25 mouse cellular contexts compared by ENCODE assay signal in genomic region chr11:31688956-31689355, GRCm38 (mm10). TPM values are rescaled to one million over a fixed set of nuclear protein-coding genes. Genes with fewer than 3 reads are reported as not detected.
A peak's percentile ranks its signal among the peaks of the same experiment; 100 is the strongest.
DNase-seq lines count a peak whose midpoint lies in the region; ATAC-seq lines count a peak whose summit lies in the region.
"Had no signal": no experiment of that assay in that cellular context is flagged by ENCODE, and none has a peak within 500 bp of the region (broad histone marks: within the 10 kb centered on the region; RNA-seq: fewer than 3 reads in every experiment).

No protein-coding gene starts in this region.

- H3K4me2 ChIP-seq in hindbrain, embryonic 13.5 days, result no peak overlapping the region
- no peak overlapping the region for H3K4me2 ChIP-seq in hindbrain, embryonic 12.5 days (replicated peaks)
- H3K4me2 ChIP-seq: limb, embryonic 12.5 days; liver, embryonic 15.5 days; lung, embryonic 14.5 days had no signal

- H3K36me3 ChIP-seq in hindbrain, embryonic 13.5 days, result no peaks in the 10 kb centered on the region
- H3K36me3 ChIP-seq in hindbrain, embryonic 12.5 days, result no peaks in the 10 kb centered on the region
- H3K36me3 ChIP-seq in embryonic facial prominence, embryonic 10.5 days (replicated peaks), result no peaks in the 10 kb centered on the region
- H3K36me3 ChIP-seq: limb, embryonic 12.5 days; liver, embryonic 15.5 days had no signal

- H3K27me3 ChIP-seq in hindbrain, embryonic 13.5 days, result no peaks in the 10 kb centered on the region
- no peaks in the 10 kb centered on the region for H3K27me3 ChIP-seq in hindbrain, embryonic 12.5 days
- no peaks in the 10 kb centered on the region for H3K27me3 ChIP-seq in embryonic facial prominence, embryonic 10.5 days (replicated peaks; ENCODE audit: low read depth, poor library complexity, severe bottlenecking)
- H3K27me3 ChIP-seq: limb, embryonic 12.5 days had no signal

- H3K9me3 ChIP-seq in hindbrain, embryonic 13.5 days, result no peaks in the 10 kb centered on the region
- H3K9me3 ChIP-seq in hindbrain, embryonic 12.5 days (replicated peaks), result no peaks in the 10 kb centered on the region
- no peaks in the 10 kb centered on the region for H3K9me3 ChIP-seq in embryonic facial prominence, embryonic 10.5 days
- H3K9me3 ChIP-seq: limb, embryonic 12.5 days had no signal

- no peak overlapping the region; the same call in 1 of the 2 replicates for H3K27ac ChIP-seq in hindbrain, embryonic 13.5 days
- H3K27ac ChIP-seq in hindbrain, embryonic 12.5 days, result no peak overlapping the region
- peak overlapping the region; percentile 70 for H3K27ac ChIP-seq in embryonic facial prominence, embryonic 10.5 days (replicated peaks)
- H3K27ac ChIP-seq: left cerebral cortex, adult 2 months; limb, embryonic 12.5 days; liver, embryonic 15.5 days had no signal

- H3K4me1 ChIP-seq in hindbrain, embryonic 13.5 days (replicated peaks), result peaks cover 9% of the 10 kb centered on the region
- H3K4me1 ChIP-seq in hindbrain, embryonic 12.5 days, result peaks cover 4% of the 10 kb centered on the region; the same call in 1 of the 2 replicates
- peaks cover 35% of the 10 kb centered on the region for H3K4me1 ChIP-seq in embryonic facial prominence, embryonic 10.5 days

- peak overlapping the region; percentile 13; the same call in 1 of the 2 replicates for H3K9ac ChIP-seq in hindbrain, embryonic 13.5 days
- no peak overlapping the region for H3K9ac ChIP-seq in hindbrain, embryonic 12.5 days
- H3K9ac ChIP-seq: limb, embryonic 12.5 days; liver, embryonic 15.5 days; lung, embryonic 14.5 days had no signal

- DNase-seq in gastrocnemius, adult 18-20 months (ENCODE audit: low spot score), result peak; percentile 64
- no peak for DNase-seq in gastrocnemius, postnatal 10 days
- DNase-seq in embryonic facial prominence, embryonic 10.5 days (ENCODE audit: low spot score), result peak; percentile 39
- peak; percentile 67 for DNase-seq in gastrocnemius, postnatal 25 days
- DNase-seq in left cerebral cortex, adult 11 months (ENCODE audit: low spot score), result no peak
- DNase-seq: adrenal gland, postnatal 14 days; cerebellum, adult 11 months; cerebellum, adult 9-10 months; cerebellum, postnatal 36 days; embryo, embryonic 11 days; heart, postnatal 14 days; lung, embryonic 14.5 days; lung, postnatal 14 days; right cerebral cortex, postnatal 25 days; thymus, adult 2 months; thymus, postnatal 36 days had no signal

- H3K4me3 ChIP-seq in hindbrain, embryonic 13.5 days, result no peak overlapping the region
- H3K4me3 ChIP-seq in hindbrain, embryonic 12.5 days, result no peak overlapping the region
- H3K4me3 ChIP-seq in embryonic facial prominence, embryonic 10.5 days, result no peak overlapping the region
- H3K4me3 ChIP-seq: left cerebral cortex, adult 2 months; limb, embryonic 12.5 days; liver, embryonic 15.5 days had no signal

- ATAC-seq in hindbrain, embryonic 13.5 days (ENCODE audit: low FRiP score), result no peak
- no peak for ATAC-seq in hindbrain, embryonic 12.5 days (ENCODE audit: low FRiP score)
- ATAC-seq: CD4-positive, CD25-positive, alpha-beta regulatory T cell, adult 4 months; forebrain, embryonic 14.5 days; intestine, postnatal 0 days; midbrain, embryonic 16.5 days had no signal

- 78% methylated on average over 4 of the region's 4 CpGs for WGBS in hindbrain, embryonic 13.5 days
- 64% methylated on average over 4 of the region's 4 CpGs for WGBS in hindbrain, embryonic 12.5 days
- 43% methylated on average over 4 of the region's 4 CpGs for WGBS in embryonic facial prominence, embryonic 10.5 days

RNA-seq across cellular contexts. Expression of gene Bod1, which starts 17.3 kb away (rescaled TPM):
- 100 to 1,000 TPM; 151 to 175 TPM for total RNA-seq in gastrocnemius, adult 18-20 months (2021)
- total RNA-seq in gastrocnemius, postnatal 10 days (2021), result 100 to 1,000 TPM; 113 TPM
- polyA plus RNA-seq in hindbrain, embryonic 13.5 days (2015; fragmentation: Nextera tagmentation; extraction: Ambion mirVana), result 152 and 153 TPM in 2 replicates
- 146 and 162 TPM in 2 replicates for polyA plus RNA-seq in hindbrain, embryonic 12.5 days (2016; fragmentation: Nextera tagmentation; extraction: Ambion mirVana)
- 113 and 115 TPM in 2 replicates for polyA plus RNA-seq in embryonic facial prominence, embryonic 10.5 days (2016; fragmentation: Nextera tagmentation; extraction: Ambion mirVana)
- total RNA-seq in gastrocnemius, postnatal 25 days (2021), result 100 to 1,000 TPM; 119 to 142 TPM

Comparison
In these comparisons a context has a peak if more than half of its experiments do, and no peak if none do; other contexts are left out.
1. DNase-seq: peak in gastrocnemius, adult 18-20 months (single experiment), embryonic facial prominence, embryonic 10.5 days (single experiment) and gastrocnemius, postnatal 25 days (single experiment); none in gastrocnemius, postnatal 10 days (single experiment) and left cerebral cortex, adult 11 months (single experiment).